Mouse (Mus musculus) adrenal gland, postnatal 10 days (tissue): ENCODE data around the gene Crispld2. TPM values are rescaled to one million over a fixed set of nuclear protein-coding genes. Genes with fewer than 3 reads are reported as not detected.

ENCODE experiments used
- DNase-seq: peaks from one replicate; pipeline ENCODE4 v3.0.0; 2021; ENCODE audit warnings: mixed read lengths
- total RNA-seq, 2 experiments: library from RNA; stranded (reverse); gene quantifications; 2 replicates each; pipeline ENCODE4 v1.2.3; 2021

Gene Crispld2
- total RNA-seq, 2 experiments from 2014 or later = 5.9 to 7.7 TPM

- peak; percentile 40 for DNase-seq
Measured at GRCm38 (mm10) chr8:120067936-120068668, 75.9 kb downstream of the Crispld2 start.

GRCm38 (mm10) chr8:120071684-120072083 is 79.4 kb downstream of the Crispld2 start:
- DNase-seq = peak; percentile 91

- DNase-seq = peak; percentile 74
Measured at GRCm38 (mm10) chr8:120072259-120072658, 80.0 kb downstream of the Crispld2 start.

GRCm38 (mm10) chr8:120072827-120073226 is 80.6 kb downstream of the Crispld2 start:
- peak; percentile 39 for DNase-seq

- no peak for DNase-seq
Measured at GRCm38 (mm10) chr8:120074516-120074915, 82.3 kb downstream of the Crispld2 start.

- no peak for DNase-seq
Measured at GRCm38 (mm10) chr8:120075347-120075746, 83.1 kb downstream of the Crispld2 start.

GRCm38 (mm10) chr8:120078080-120078479 is 85.8 kb downstream of the Crispld2 start:
- peak; percentile 91 for DNase-seq

GRCm38 (mm10) chr8:120079361-120079760 is 87.1 kb downstream of the Crispld2 start:
- DNase-seq = no peak

GRCm38 (mm10) chr8:120083261-120083660 is 91.0 kb downstream of the Crispld2 start:
- DNase-seq = peak; percentile 74

GRCm38 (mm10) chr8:120084783-120085182 is 92.5 kb downstream of the Crispld2 start:
- DNase-seq = no peak

- DNase-seq = no peak
Measured at GRCm38 (mm10) chr8:120089511-120089910, 97.3 kb downstream of the Crispld2 start.

- DNase-seq = no peak
Measured at GRCm38 (mm10) chr8:120091032-120091431, 98.8 kb downstream of the Crispld2 start.

GRCm38 (mm10) chr8:120093103-120093502 is 100.9 kb downstream of the Crispld2 start:
- no peak for DNase-seq

GRCm38 (mm10) chr8:120094801-120095200 is 102.6 kb downstream of the Crispld2 start:
- DNase-seq = no peak

GRCm38 (mm10) chr8:120096486-120096885 is 104.2 kb downstream of the Crispld2 start:
- no peak for DNase-seq

- DNase-seq = peak; percentile 49
Measured at GRCm38 (mm10) chr8:120100388-120101067, 108.3 kb downstream of the Crispld2 start.

GRCm38 (mm10) chr8:120101068-120101972 is 109.1 kb downstream of the Crispld2 start, which contains the start of gene Zdhhc7:
Gene Zdhhc7, minus strand, starts transcription at chr8:120101482.
- DNase-seq = peak; percentile 91

Other genes with a start within 250 kb of the Crispld2 start
- gene Tldc1, start 214.0 kb upstream of the Crispld2 start, total RNA-seq = 10 to 100 TPM in 1 of 2 experiments, 1 to 10 TPM in 1; 8.7 to 12.0 TPM
- 10 to 100 TPM; 68.0 to 77.5 TPM for gene Cotl1, start 151.9 kb upstream of the Crispld2 start, total RNA-seq
- 10 to 100 TPM in 1 of 2 experiments, 1 to 10 TPM in 1; 7.3 to 11.2 TPM for gene Klhl36, start 130.2 kb upstream of the Crispld2 start, total RNA-seq
- 100 to 1,000 TPM in 1 of 2 experiments, 10 to 100 TPM in 1; 92.2 to 106 TPM for gene Usp10, start 82.1 kb upstream of the Crispld2 start, total RNA-seq
- gene Gm20388, start 81.6 kb upstream of the Crispld2 start, total RNA-seq = 1 to 10 TPM; 1.9 to 2.0 TPM
- 10 to 100 TPM; 43.2 to 44.8 TPM for gene Zdhhc7, start 109.0 kb downstream of the Crispld2 start, total RNA-seq
- gene 6430548M08Rik, start 121.7 kb downstream of the Crispld2 start, total RNA-seq = 10 to 100 TPM; 39.7 to 41.9 TPM
- gene Fam92b, start 185.0 kb downstream of the Crispld2 start, total RNA-seq = 1 to 10 TPM in 1 of 2 experiments, under 1 TPM in 1; 0.90 to 1.4 TPM
- gene Gse1, start 236.0 kb downstream of the Crispld2 start, total RNA-seq = 10 to 100 TPM; 27.2 to 42.9 TPM